Mouse (Mus musculus) T-helper 1 cell (primary cell): ENCODE results near the gene Glb1l.

Experiments used
- in situ Hi-C: fragments of 300-600 bp; cut with MboI, MseI; formaldehyde crosslinking; loops from one replicate; pipeline ENCODE4 v1.15.1; 2025; ENCODE audit warnings: high pct_unique_total_duplicates

Gene Glb1l

GRCm38 (mm10) chr1:75155837-75156236 lies 54.8 kb downstream of the Glb1l start:
- in situ Hi-C loops, result loop anchor here (25.0 kb wide), 1 partner anchor 1219 kb away; no protein-coding TSS in a partner anchor

GRCm38 (mm10) chr1:75148727-75149126 lies 61.9 kb downstream of the Glb1l start:
- in situ Hi-C loops, result no loop called here
